Mouse (Mus musculus) bone marrow macrophage, adult 2 months (primary cell): ENCODE results near the gene Fgd6. TPM values are rescaled to one million over a fixed set of nuclear protein-coding genes. Genes with fewer than 3 reads are reported as not detected.

Source experiments
- H3K27ac ChIP-seq: 2 replicates; pipeline ENCODE4 v1.5.1; 2012; ENCODE audit warnings: low read depth, low read length; ENCODE audit not compliant: insufficient read depth
- H3K4me1 ChIP-seq: 2 replicates; pipeline ENCODE4 v1.6.1; 2012; ENCODE audit warnings: low read length; ENCODE audit not compliant: control insufficient read depth, insufficient read depth
- H3K4me3 ChIP-seq: 2 replicates; pipeline ENCODE4 v1.5.1; 2012; ENCODE audit warnings: mild to moderate bottlenecking, low read length, moderate library complexity; ENCODE audit not compliant: insufficient read depth
- CTCF ChIP-seq: IDR thresholded peaks from 2 replicates; pipeline ENCODE4 v1.5.1; 2012; ENCODE audit warnings: low read depth, mild to moderate bottlenecking, low read length, moderate library complexity
- POLR2A ChIP-seq: IDR thresholded peaks from 2 replicates; pipeline ENCODE4 v1.6.1; 2012; ENCODE audit warnings: mild to moderate bottlenecking, low read depth, low read length, borderline replicate concordance
- polyA plus RNA-seq: library from polyadenylated mRNA; stranded (reverse); fragments of >200 nt; gene quantifications from 2 replicates; pipeline ENCODE4 v1.2.4, GENCODE M21; 2012; ENCODE audit not compliant: missing spikeins, insufficient read depth, insufficient read length

Fgd6 gene
- polyA plus RNA-seq, 1 experiment: 20.6 TPM

- peaks cover 20% of the 10 kb centered on the region for H3K4me1 ChIP-seq
- 0 out of 2 replicates have a peak overlapping the region, but pooled peaks have one; percentile 4 for H3K27ac ChIP-seq
- no peak for TF ChIP-seq CTCF
- H3K4me3 ChIP-seq: peak overlapping the region; percentile 75
Measured at GRCm38 (mm10) chr10:94147391-94147755, 111.6 kb downstream of the Fgd6 start.

- H3K27ac ChIP-seq: peak within 1 kb of the TSS; percentile 79
- peak within 1 kb of the TSS; percentile 75 for H3K4me3 ChIP-seq
- no peak for TF ChIP-seq POLR2A
- peak; percentile 42; the same call in 1 of the 2 replicates for TF ChIP-seq CTCF
- peaks cover 18% of the 10 kb centered on the region for H3K4me1 ChIP-seq
Measured at GRCm38 (mm10) chr10:94147756-94148531, 112.1 kb downstream of the Fgd6 start, which contains the start of gene Nr2c1. TSS of gene Nr2c1 (plus strand) at chr10:94148023.

- no peak overlapping the region for H3K4me3 ChIP-seq
- H3K4me1 ChIP-seq: peaks cover 17% of the 10 kb centered on the region
- no peak overlapping the region for H3K27ac ChIP-seq
- TF ChIP-seq CTCF (no peak), POLR2A (no peak)
Measured at GRCm38 (mm10) chr10:94151488-94151887, 115.7 kb downstream of the Fgd6 start.

- Histone ChIP-seq H3K4me1 (peaks cover 12% of the 10 kb centered on the region), H3K4me3 (no peak overlapping the region), H3K27ac (no peak overlapping the region)
- no peak for TF ChIP-seq CTCF
- TF ChIP-seq POLR2A: no peak
Measured at GRCm38 (mm10) chr10:94153841-94154240, 118.0 kb downstream of the Fgd6 start.

- no peak for TF ChIP-seq CTCF
- no peak for TF ChIP-seq POLR2A
- no peak overlapping the region for H3K4me3 ChIP-seq
- H3K4me1 ChIP-seq: no peaks in the 10 kb centered on the region
- H3K27ac ChIP-seq: no peak overlapping the region
Measured at GRCm38 (mm10) chr10:94158962-94159361, 123.2 kb downstream of the Fgd6 start.

- Histone ChIP-seq H3K4me3 (no peak overlapping the region), H3K4me1 (no peaks in the 10 kb centered on the region), H3K27ac (no peak overlapping the region)
- TF ChIP-seq CTCF (no peak), POLR2A (no peak)
Measured at GRCm38 (mm10) chr10:94159406-94159805, 123.6 kb downstream of the Fgd6 start.

- no peak overlapping the region for H3K4me3 ChIP-seq
- no peak for TF ChIP-seq CTCF
- TF ChIP-seq POLR2A: no peak
- no peaks in the 10 kb centered on the region for H3K4me1 ChIP-seq
- H3K27ac ChIP-seq: no peak overlapping the region
Measured at GRCm38 (mm10) chr10:94161051-94161765, 125.4 kb downstream of the Fgd6 start.

- no peak overlapping the region for H3K4me3 ChIP-seq
- H3K4me1 ChIP-seq: no peaks in the 10 kb centered on the region
- TF ChIP-seq CTCF: no peak
- no peak overlapping the region for H3K27ac ChIP-seq
Measured at GRCm38 (mm10) chr10:94162031-94162430, 126.2 kb downstream of the Fgd6 start.

GRCm38 (mm10) chr10:94164104-94164845 lies 128.5 kb downstream of the Fgd6 start:
- TF ChIP-seq CTCF: no peak
- TF ChIP-seq POLR2A: no peak
- no peak overlapping the region for H3K4me3 ChIP-seq
- no peaks in the 10 kb centered on the region for H3K4me1 ChIP-seq

More at GRCm38 (mm10) chr10:94164104-94164845, 128.5 kb downstream of the Fgd6 start:
- H3K27ac ChIP-seq: no peak overlapping the region
